Mouse (Mus musculus): ENCODE measurements at regions not wholly inside any gene's neighbourhood (a gene's known extent, or its start where the extent isn't known, plus 50 kb on each side); places are given as distances from the start of the nearest gene placed in this dataset.
A peak's percentile ranks its signal among the peaks of the same experiment; 100 is the strongest.

GRCm38 (mm10) chr15:10767535-10767934 is 53.1 kb upstream of the Rai14 start:
- no peak for DNase-seq

- DNase-seq: no peak
Measured at GRCm38 (mm10) chr15:10770410-10771310, 56.2 kb upstream of the Rai14 start.

- DNase-seq: no peak
Measured at GRCm38 (mm10) chr15:10771311-10771690, 56.9 kb upstream of the Rai14 start.

GRCm38 (mm10) chr15:10779941-10780620 is 65.7 kb upstream of the Rai14 start:
- no peak for DNase-seq

GRCm38 (mm10) chr15:10789371-10789770 is 74.9 kb upstream of the Rai14 start:
- no peak for DNase-seq

GRCm38 (mm10) chr15:10790862-10791497 is 76.6 kb upstream of the Rai14 start:
- no peak for DNase-seq

- DNase-seq: no peak
Measured at GRCm38 (mm10) chr15:10791516-10792112, 77.2 kb upstream of the Rai14 start.

GRCm38 (mm10) chr15:10792156-10792555 is 77.7 kb upstream of the Rai14 start:
- no peak for DNase-seq

GRCm38 (mm10) chr15:10795126-10795792 is 80.8 kb upstream of the Rai14 start:
- DNase-seq: no peak

- no peak for DNase-seq
Measured at GRCm38 (mm10) chr15:10799656-10800055, 85.2 kb upstream of the Rai14 start.

- DNase-seq: no peak
Measured at GRCm38 (mm10) chr15:10814195-10814594, 99.8 kb upstream of the Rai14 start.

- no peak for DNase-seq
Measured at GRCm38 (mm10) chr15:10814709-10815108, 100.3 kb upstream of the Rai14 start.

GRCm38 (mm10) chr15:10816213-10816621 is 101.8 kb upstream of the Rai14 start:
- no peak for DNase-seq

GRCm38 (mm10) chr15:10818216-10818615 is 103.8 kb upstream of the Rai14 start:
- peak; percentile 59 for DNase-seq

- DNase-seq: no peak
Measured at GRCm38 (mm10) chr15:10818706-10819105, 104.3 kb upstream of the Rai14 start.

- no peak for DNase-seq
Measured at GRCm38 (mm10) chr15:10823933-10824332, 109.5 kb upstream of the Rai14 start.

GRCm38 (mm10) chr15:10829588-10829987 is 115.2 kb upstream of the Rai14 start:
- DNase-seq: no peak

- no peak for DNase-seq
Measured at GRCm38 (mm10) chr15:10830478-10830877, 116.1 kb upstream of the Rai14 start.

- no peak for DNase-seq
Measured at GRCm38 (mm10) chr15:10831106-10831505, 116.7 kb upstream of the Rai14 start.

GRCm38 (mm10) chr15:10832331-10832730 is 117.9 kb upstream of the Rai14 start:
- DNase-seq: no peak

GRCm38 (mm10) chr15:10833866-10834571 is 118.1 kb upstream of the C1qtnf3 start:
- no peak for DNase-seq

Measured in adrenal gland, postnatal 25 days (tissue).